Mouse (Mus musculus): ENCODE data around the gene Smug1.

Gene Smug1

DNA sequence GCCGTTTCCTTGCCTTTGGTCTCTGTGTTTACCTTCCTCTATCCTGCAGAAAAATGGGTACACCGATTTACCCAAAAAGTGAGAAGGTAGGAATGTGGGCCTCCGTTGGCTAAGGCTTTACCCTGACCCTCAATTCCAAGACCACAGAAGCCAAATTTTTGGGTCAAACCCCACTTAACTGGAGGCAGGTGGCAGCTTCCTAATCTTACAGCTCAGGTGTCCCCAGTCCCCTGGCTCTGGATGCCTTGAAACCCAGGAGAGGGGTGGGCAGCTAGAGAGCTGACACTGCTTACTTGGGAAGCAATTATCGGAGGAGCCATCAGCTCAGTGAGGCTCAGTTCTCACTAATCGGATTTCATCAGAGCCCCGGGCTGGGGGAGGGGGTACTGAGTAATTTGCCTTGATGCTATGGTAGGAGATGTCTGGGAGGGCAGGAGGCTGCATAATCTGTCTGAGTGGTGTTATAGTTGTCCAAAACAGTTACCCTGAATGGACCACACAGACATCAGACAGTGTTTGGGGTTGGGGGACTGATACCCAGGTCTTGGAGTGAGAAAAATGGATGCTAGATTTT is at the start of gene Smug1:
Smug1 (minus strand) TSS at position 51 of the 574 bp plus-strand sequence.
- DNase-seq (ENCODE audit: low read depth): no peak

DNA sequence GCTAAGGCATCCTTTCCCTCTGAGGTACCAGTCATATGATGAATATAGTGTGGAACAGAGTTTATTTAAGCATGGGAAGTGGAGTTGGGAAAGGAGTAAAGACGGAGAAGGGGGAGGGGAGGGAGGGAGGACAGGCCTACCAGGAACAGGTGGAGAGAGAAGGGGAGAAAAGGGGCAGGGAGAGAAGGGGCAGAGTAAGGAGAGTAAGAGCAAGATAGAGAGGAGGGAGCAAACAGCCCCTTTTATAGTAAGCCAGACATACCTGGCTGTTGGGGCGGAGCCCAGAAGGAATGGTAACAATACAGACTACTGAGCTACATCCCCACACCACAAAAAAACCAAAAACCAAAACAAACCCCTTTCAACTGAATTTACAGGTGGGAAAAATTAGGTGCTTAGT is 49.2 kb upstream of the Smug1 start:
- no peak for DNase-seq (ENCODE audit: low read depth)

DNA sequence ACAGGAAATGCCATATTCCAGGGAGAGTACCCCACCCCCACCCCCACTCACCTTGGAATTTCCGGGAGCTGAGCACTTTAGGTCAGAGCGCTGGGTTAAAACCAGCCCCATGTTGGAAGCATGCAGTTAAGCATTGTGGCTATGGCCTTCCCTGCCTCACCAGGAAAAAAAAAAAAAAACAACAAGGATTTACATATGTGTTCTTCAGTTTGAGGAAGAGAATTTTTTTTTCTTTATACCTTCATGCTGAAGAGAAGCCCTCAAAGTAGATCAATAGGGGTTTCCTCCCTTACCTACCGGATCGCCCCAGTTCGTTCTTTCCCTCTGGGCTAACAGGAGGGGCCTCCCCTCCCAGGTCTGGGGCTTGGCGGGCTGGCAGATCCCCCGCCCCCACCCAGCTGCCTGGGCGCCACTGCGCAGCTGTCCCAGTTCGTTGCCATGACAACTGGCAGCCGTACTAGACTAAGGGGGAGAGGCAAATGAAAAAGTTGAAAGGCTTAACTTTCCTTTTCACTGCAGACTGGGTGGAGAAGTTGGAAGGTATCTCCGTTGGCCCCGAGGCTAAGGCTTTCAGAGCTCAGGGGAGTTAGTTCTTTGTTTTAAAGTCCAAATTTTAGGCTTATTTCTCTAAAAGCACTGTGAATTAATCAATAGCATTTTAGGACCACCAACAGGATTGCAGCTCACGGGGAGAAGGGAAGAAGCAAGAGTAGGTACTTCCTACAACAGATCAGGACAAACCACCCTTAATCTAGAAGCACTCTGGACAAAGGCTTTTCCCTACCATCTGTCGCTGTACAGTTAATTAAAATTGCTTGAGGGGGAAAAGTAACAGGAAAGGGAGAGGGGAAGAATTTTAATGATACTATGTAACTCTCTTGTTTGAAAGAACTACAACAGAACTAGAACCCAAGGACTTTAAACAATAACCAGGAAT is 48.3 kb upstream of the Smug1 start:
- peak; percentile 91 for DNase-seq (ENCODE audit: low read depth)

DNA sequence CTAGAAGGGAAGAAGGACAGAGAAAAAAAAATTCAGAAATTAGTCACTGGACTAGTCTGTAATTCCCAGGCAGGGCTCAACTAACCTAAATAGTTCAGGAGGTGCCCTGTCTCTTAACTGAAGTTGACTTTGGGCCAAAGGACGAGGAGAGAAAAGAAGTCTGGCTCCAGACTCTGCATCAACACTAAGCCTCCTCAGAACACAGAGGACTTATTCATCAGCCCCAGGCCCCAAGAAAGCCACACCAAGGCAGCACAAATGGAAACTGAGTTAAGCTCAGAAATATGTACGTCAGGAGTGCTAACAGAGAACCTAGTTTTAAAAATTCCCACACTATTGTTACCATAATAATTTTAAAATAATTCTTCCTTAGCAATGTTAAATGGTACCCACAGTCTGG is 47.3 kb upstream of the Smug1 start:
- peak; percentile 81 for DNase-seq (ENCODE audit: low read depth)

DNA sequence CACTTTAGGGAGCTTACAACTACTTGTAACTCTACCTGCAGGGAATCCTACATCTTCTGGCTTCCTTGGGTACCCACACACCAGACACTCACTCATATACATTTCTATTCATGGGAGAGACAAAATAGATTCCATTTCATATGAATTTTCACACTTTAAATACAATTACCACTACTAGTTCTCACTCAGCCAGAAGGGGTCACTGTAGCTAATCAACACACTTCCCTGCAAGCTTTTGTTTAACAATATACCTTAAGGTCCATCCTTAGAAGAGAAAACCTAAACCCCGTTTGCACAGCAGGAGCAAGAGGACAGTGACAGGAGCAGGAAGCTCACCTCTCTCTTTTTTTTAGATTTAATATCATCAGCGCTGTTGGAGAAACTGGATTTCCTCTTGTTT is 38.3 kb upstream of the Smug1 start:
- no peak for DNase-seq (ENCODE audit: low read depth)

DNA sequence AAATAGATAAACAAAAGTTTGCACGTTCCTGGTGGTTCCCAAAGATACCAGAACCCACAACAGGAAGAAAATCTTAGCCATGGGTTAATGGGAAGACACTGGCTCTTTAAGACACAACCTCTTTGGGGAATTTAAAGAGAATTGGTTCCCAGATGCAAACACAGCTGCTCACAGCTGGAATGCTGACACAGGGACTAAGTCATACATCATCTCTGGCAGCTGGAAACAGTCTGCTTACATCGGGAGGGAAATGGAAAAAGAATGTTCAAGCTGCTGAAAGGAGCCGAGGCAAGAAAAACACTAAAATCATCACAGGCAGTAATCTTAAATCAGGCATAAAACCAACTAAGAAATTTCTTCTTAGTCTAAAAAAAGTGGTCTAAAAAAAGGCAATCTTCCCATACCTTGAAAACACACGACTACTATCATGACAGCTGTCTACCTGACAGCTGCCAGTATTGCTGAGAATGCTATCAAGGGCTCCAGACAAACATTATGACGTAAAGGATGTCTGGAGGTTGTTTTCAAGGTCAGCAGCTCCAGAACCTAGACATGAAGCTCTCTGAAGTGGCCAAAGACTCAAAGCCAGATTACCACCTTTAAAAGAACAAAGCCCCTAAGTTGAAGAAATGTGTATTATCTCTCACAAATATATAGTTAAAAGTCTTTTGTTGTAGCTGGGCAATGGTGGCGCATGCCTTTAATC is 35.3 kb upstream of the Smug1 start:
- DNase-seq (ENCODE audit: low read depth): no peak

DNA sequence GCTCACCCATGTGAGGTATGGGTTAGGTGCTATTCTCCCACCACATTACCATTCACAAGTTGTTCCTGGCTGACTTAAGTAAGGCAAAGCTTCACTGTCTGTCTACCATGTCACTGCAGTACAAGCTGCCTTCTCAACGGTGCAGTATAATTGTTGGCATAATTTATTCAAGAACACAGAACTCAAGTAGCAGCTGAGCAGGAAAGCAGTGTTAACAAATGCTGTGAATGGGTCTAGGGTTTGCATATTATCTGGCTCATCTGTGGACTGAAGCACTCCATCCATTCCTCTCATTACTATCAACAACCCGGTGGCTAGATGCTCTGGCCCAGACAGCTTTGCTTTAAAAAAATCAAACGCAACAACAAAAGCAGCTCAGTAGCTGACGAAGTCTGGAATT is 30.9 kb upstream of the Smug1 start:
- no peak for DNase-seq (ENCODE audit: low read depth)

DNA sequence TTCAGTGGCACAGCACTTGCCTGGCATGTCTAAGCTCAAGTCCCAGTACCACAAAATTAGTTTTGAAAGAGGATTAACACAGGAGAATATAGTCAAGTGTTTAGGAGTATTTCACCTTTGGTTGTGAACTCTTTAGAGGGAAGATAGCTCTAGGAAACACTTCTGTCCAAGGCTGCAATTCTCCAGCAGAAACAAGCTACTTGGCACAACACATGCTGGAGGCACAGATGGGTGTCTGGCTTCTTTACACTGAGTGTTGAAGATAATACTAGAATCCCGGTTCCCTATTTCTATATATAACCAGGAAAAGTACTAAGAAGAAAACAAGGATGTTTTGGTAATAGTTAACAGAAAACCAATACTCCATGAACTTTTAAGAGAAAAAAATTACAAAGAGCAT is 29.9 kb upstream of the Smug1 start:
- no peak for DNase-seq (ENCODE audit: low read depth)

DNA sequence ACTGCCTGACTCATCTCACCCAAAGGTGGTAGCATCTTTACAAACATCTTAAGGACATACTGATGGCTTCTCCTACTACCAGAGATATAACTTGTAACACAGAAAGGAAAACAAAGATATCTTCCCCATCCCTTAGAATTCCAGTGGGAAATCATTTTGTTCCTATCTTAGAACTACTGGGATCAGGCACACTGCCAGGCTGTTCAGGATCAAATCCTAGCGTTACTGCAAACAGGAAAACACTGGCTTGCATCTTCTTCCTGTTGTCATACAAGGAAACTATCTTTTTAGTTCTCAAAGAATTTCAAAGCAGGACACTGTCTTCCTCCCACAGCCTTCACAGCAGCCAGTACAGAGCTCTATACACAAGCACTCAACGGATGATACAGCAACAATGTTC is 26.7 kb upstream of the Smug1 start:
- no peak for DNase-seq (ENCODE audit: low read depth)

DNA sequence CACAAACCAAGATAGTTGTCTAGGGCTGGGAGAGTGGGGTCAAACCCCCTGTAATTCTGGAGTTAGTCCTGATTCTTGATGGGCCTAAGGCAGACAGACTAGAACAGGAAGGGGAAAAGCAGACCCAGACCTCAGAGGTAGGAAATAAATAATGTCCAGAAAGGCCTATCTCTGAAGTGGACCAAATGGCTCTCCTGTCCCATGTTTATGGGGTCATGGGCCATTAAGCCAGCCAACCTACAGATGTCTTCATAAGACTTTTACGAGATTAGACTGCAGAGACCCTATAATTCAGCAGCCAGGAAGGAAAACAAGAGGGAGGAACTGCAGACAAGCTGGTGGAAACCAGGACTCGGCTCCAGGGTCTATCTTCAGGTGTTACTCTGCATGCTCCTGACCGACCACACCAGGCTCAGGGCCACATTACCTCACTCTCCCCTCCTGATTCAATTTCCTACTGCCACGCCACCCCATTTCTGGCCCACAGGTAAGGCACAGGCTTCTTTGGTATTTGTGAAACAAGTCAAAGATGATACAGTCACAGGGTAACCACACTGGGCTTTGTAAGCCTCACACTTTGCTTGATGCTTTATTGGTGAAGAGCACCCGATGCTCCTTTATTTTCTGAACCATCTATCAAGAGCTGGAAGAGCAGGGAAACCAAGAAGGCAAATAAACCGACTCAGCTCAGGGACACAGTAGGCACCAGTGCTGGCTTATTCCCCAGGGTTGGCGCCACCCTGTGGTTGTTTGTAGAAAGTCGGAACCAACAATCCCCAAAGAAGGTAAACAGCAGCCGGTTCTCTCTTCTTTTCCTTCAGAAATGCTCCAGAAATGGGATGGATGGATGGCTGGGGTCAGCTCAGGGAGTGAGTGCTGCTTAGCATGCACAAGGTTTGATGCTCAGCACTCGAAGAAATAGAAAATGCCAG is 23.9 kb upstream of the Smug1 start:
- no peak for DNase-seq (ENCODE audit: low read depth)

DNA sequence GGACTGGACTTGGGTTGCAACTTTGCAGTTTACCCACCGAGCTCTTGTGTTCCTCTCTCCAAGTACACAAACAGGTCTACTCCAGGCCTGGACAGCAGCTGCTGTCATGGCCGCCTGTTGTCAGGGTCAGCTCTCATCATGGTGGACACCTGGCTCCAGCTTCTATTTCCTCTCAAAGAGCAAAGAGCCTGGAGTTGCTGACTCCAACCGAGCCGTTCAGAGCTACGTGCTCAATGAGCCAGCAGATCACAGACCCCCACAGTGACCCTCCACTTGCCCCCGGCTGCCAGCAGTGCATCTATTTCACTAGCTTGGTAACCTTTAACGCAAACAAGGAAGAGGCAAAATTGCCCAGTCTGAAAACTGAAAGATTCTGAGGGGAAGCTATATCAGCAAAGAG is 23.2 kb upstream of the Smug1 start:
- no peak for DNase-seq (ENCODE audit: low read depth)

DNA sequence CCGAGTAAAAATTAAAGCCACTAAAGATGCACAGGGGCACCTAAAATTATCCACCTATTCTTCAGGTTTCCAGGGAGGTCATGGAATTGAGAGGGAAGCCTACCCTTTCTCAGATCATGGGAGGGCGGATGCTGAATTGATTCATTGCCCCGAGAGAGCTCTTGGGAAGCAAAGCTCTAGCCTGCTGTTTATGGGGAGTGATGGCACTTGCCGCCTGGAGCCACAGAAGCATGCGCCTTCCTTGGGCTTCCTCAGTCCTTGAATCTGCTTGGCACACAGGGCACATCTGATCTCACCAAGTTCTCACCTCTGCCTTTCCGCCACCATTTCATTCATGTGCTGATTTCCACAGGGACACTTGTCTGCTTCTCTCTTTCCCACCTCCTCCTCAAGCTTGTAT is 20.9 kb upstream of the Smug1 start:
- DNase-seq (ENCODE audit: low read depth): no peak

DNA sequence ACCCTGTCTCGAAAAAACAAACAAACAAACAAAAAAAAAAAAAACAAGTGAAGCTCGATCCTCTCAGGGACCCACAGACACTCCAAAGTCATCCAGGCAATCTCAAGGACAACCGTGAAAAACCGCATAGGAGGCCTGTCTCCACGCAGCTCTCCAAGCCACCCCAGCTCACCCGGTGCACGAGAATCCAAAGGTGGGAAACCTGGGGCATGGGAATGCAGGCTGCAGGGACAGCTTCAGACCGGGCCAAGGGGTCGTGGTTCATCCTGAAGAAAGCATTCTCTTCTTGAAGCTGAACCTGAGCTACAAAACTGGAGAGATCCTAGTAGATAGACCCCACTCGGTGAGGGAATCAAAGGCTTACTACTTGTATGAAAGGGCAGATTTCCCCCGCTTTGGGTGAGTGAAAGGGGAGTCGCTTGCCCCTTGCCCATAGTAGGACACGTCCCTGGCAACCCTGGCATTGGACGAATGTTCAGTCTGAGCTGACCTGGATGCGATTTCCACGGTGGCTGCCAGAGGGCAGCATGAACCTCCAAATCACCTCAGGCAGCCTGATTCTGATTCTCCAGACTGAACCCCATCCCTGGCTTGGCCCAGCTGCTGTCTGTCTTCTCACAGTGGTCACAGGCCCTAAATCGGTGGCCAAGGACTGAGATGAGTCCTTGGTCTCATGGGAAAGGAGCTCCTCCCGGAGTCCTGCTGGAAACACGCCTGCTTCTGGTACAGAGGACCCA is 18.7 kb upstream of the Smug1 start:
- no peak for DNase-seq (ENCODE audit: low read depth)

DNA sequence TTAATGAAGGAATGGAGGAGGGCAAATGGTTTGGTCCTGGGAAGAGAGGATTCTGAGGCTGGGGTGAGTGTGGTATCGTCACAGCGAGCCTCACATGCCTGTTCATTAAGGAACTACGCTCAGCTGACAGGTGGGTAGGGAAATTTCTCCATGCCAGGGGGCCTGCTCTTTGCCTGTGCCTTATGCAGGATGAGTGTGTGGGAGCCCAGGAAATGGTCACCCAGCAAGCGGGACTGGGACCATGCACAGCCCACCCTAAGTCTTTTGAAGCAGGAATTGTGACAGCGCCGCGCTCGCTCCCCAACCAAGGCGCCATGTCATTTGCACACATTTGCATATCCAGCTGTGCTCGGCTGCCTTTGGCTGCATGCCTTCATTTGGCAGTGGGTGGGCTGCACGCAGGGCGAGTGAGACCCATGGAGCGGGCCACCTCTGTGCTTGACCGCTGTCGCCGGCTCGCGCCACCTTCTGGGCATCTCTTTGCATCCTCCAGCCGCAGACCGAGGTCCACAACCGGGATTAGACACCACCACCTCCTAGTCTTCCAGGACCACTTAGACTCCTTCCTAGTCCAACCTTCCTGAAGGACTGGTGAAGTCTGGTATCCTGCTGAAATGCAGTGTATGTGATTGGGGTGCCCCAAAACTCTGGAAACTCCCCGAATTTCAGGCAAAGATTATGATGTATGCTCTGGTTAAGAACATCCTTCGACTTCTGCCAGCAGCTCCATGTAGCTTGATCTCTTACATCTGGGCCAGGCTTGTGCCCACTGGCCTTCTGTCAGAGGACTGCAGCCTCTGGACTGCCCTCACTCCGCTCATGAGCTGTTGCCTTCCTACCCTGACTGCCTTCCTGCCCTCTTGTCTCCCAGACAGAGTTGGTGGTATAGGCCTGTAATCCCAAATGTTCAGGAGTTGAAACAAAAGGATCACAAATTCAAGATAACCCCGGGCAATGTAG is 17.0 kb upstream of the Smug1 start:
- no peak for DNase-seq (ENCODE audit: low read depth)

DNA sequence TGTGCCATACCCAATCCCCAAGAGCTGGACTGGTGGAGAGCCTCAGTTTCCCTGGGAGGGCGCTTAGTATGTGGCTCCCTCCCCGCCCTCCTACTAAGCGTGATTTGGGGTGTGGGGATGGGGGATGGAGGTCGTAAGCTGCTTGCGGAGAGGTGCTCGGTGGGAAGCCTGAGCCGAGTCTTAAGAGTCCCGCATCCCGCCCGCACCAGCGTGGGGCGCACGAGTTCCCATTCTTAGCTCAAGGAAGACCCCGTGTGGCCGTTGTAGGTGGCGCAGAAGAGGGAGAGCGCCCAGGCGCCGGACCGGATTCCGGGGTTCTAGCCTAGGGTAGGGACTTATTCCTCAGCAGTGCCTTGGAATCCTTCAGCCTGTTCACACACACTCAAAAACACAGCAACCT is 16.2 kb upstream of the Smug1 start:
- DNase-seq (ENCODE audit: low read depth): no peak

DNA sequence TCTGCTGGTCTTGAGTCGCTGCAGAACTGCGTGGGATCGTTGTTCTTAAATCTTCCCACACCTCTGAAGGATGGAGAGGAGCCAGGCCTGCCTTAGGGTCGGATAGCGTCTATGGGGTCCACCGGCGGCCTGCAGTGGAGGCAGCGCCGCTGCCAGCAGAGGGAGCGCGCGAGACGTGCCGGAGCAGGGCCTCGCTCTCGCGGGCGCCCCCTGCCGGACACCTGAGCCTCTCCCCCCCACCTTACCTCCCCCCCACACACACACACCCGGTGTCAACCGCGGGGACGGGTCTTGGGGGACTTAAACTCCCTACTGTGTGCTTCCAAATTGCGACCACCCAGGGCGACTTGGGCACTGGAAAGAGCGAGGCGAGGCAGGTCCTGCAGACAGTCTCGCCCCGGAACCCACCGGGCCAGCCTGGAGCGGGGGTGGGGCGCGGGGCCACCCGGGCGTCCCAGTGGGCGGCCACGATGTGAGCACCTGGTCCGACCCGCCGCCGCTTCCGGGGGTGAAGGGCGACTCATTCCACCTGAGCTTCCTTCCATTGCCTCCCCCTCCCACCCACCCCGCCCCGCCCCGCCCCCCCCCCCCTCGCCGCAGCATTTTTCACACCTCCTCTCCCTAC is 15.4 kb upstream of the Smug1 start:
- DNase-seq (ENCODE audit: low read depth): no peak

DNA sequence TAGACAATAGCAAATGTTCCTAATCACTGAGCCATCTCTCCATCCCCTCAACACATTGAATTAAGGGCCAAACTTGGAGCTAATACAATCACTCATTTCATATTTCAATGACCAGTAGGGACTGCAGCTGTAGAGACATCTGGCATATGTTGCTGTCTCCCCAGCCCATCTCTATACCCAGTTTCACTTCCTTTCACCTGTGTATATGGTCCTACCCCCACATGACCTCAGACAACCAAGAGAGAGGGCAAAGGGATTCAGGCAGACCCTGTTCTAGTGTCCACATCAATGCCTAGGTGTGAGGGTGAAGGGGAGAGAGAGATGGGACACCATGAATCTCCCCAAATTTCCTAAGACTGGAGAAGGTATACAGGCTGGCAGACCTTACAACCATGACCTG is 13.5 kb upstream of the Smug1 start:
- DNase-seq (ENCODE audit: low read depth): no peak

DNA sequence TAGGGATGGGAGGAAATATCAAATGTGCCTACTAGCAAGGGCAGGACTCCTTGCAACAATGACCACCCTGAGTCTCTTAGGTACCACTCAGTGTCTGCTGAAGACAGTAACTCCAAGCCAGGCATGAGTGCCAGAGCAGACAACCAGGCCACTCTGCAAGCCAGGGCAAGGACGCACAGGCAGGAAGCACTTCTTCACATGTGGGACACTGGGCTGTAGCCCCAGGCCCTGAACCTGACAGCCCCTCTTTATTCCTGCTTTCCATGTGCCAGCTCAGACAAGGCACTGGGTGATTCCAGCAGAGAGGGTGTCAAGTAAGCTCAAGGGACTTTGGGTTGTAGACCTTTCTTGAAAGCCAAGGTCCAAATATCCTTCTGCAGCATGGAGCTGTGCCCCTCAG is 11.9 kb upstream of the Smug1 start:
- no peak for DNase-seq (ENCODE audit: low read depth)

DNA sequence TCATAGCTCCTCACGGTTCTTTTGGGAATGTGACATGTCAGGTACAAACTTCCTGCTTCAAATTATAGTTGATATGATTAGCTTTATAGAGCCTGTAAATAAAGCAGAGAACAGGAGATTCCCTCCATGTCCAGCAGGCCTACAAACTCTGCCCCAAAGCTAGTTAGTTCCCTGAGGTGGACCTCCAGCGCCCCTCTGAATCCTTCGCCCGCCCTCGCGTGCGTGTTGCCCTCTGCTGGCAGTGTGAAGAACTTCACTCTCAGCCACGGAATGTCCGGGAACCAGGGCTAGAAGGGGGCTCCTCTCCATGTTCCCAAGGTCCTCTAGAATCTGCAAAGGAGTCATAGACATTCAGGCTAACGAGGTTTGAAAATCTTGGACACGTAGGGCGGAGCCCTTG is 11.2 kb upstream of the Smug1 start:
- DNase-seq (ENCODE audit: low read depth): no peak

DNA sequence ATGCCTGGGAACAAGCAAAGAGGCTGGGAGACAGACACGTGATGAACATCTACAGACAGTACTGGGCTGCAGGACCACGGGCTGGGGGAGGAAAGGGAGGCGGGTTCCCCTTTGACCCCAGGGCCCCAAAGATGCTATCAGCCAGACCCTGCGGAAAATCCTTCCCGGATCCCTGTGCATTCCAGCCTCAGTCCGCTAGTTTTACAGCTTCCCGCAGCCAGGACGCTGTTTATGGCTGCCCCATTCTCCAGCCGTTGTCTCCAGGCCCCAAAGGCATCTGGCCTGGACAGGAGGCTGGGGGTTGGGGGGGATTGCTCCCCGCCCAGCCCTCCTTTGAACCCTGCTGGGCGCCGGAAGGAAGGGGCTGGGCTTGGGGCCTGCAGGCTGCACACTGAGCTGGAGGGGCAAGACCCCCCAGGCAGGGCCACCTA is 10.7 kb upstream of the Smug1 start:
- no peak for DNase-seq (ENCODE audit: low read depth)

Data from fibroblast of lung, adult 2 months (primary cell).